Mouse (Mus musculus) retina, postnatal 1 day (tissue): Measurements from ENCODE around the gene Sh2b2.
"Not testable (repeated sequence)": the region's sequence is repeated elsewhere in the genome, so short reads cannot be mapped to it uniquely, and the experiment has no call there.

Experiments used
- DNase-seq: peaks from one replicate; pipeline ENCODE4 v3.0.0-alpha.2; 2012

Gene Sh2b2

GRCm38 (mm10) chr5:136237607-136238006 is 8.7 kb downstream of the Sh2b2 start:
- peak; percentile 32 for DNase-seq

- DNase-seq = no peak
These were observed 9.7 kb downstream of the Sh2b2 start for GRCm38 (mm10) chr5:136236611-136237010.

- DNase-seq = peak; percentile 62
These were observed 15.9 kb downstream of the Sh2b2 start for GRCm38 (mm10) chr5:136230348-136231035.

- DNase-seq = no peak
These were observed 20.0 kb downstream of the Sh2b2 start for GRCm38 (mm10) chr5:136226246-136226876.

- DNase-seq = no peak
These were observed 27.8 kb downstream of the Sh2b2 start for GRCm38 (mm10) chr5:136218585-136218984.

GRCm38 (mm10) chr5:136217932-136218381 is 28.4 kb downstream of the Sh2b2 start:
- DNase-seq = no peak

- no peak for DNase-seq
These were observed 29.2 kb downstream of the Sh2b2 start for GRCm38 (mm10) chr5:136217004-136217665.

GRCm38 (mm10) chr5:136215958-136216357 is 30.4 kb downstream of the Sh2b2 start:
- DNase-seq = peak; percentile 59

- no peak for DNase-seq
These were observed 31.1 kb downstream of the Sh2b2 start for GRCm38 (mm10) chr5:136215211-136215610.

GRCm38 (mm10) chr5:136213716-136214115 is 32.6 kb downstream of the Sh2b2 start:
- DNase-seq = no peak

- no peak for DNase-seq
These were observed 33.6 kb downstream of the Sh2b2 start for GRCm38 (mm10) chr5:136212716-136213115.

GRCm38 (mm10) chr5:136211341-136212102 is 34.8 kb downstream of the Sh2b2 start:
- not testable (repeated sequence) for DNase-seq

GRCm38 (mm10) chr5:136210549-136210948 is 35.8 kb downstream of the Sh2b2 start:
- DNase-seq = no peak

- peak; percentile 85 for DNase-seq
These were observed 44.5 kb downstream of the Sh2b2 start for GRCm38 (mm10) chr5:136201832-136202231.

- DNase-seq = peak; percentile 27
These were observed 46.8 kb downstream of the Sh2b2 start for GRCm38 (mm10) chr5:136199526-136199925.

- DNase-seq = peak; percentile 97
These were observed 47.6 kb downstream of the Sh2b2 start, which contains the start of gene Prkrip1 for GRCm38 (mm10) chr5:136198474-136199391. Gene Prkrip1 (minus strand): TSS chr5:136198963.

GRCm38 (mm10) chr5:136191870-136192269 is 54.5 kb downstream of the Sh2b2 start:
- peak; percentile 17 for DNase-seq

- peak; percentile 63 for DNase-seq
These were observed 59.6 kb downstream of the Sh2b2 start for GRCm38 (mm10) chr5:136186723-136187122.

GRCm38 (mm10) chr5:136183766-136184165 is 62.6 kb downstream of the Sh2b2 start:
- DNase-seq = no peak

GRCm38 (mm10) chr5:136182830-136183229 is 63.5 kb downstream of the Sh2b2 start:
- DNase-seq = no peak

GRCm38 (mm10) chr5:136182049-136182448 is 64.3 kb downstream of the Sh2b2 start:
- DNase-seq = no peak

- no peak for DNase-seq
These were observed 65.2 kb downstream of the Sh2b2 start for GRCm38 (mm10) chr5:136181197-136181596.
